Mouse (Mus musculus): Measurements from ENCODE around the gene Pde4a. TPM values are rescaled to one million over a fixed set of nuclear protein-coding genes. Genes with fewer than 3 reads are reported as not detected.
A peak's percentile ranks its signal among the peaks of the same experiment; 100 is the strongest.

The Pde4a gene
- polyA plus RNA-seq (2012; rRNA removed), result 13.1 and 13.8 TPM in 2 replicates

DNA sequence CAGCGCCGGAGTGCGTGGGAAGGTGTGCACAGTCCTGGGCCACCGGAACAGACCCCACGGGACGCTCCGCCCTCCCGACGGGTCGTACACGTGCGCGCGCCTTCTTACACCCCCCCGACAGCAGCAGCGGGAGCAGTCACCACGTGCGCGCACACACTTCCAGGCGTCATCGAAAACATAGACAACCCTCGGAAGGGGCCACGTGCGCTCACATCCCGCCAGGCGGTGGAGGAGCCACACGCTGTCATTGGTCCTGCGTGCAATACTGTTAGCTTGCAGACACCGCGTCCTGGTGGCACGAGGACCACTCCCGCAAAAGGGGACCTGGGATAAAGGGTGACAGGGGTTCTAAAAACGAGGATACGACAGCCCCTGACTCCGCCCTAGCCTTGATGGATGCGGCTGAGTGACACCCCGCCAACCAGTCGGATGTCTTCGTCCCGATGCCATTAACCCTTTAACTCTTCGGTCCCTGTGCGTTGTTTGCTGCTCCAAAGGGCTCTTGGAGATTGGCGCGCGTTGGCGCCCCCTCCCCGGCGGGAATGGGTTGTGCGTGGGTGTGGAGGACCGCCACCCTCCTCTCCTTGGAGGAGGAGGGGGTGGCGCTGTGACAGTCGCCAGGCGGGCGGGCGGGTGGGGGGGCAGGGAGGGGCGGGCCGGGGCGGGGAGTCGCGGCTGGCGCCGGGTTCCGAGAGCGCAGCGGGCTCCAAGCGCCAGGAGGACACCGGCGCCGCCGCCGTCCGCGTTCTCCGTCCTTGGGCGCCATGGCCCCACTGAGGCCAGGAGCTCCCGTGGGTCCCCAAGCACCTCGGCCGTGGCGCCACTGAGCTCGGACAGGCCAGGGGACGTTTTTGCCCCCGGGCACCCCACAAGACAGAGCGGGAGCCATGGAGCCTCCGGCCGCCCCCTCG is at the start of gene Pde4a:
Gene Pde4a (plus strand): TSS at position 674 of the 911 bp plus-strand sequence.
- WGBS, result under 1% methylated on average over 85 of the region's 86 CpGs
- peak; percentile 31 for DNase-seq
- TF ChIP-seq POLR2A (IDR thresholded peaks at IDR 0.05; ENCODE audit: borderline replicate concordance, extremely low read depth, low read depth, low read length), result peak; percentile 55; the same call in 1 of the 2 replicates
- no peak for TF ChIP-seq CTCF (IDR thresholded peaks at IDR 0.05; ENCODE audit: insufficient read depth, low read length)
- Histone ChIP-seq H3K4me1 (ENCODE audit: control insufficient read depth, insufficient read depth, low read length) (peaks cover 23% of the 10 kb centered on the region), H3K4me3 (replicated peaks; ENCODE audit: extremely low read depth, low read depth, low read length) (peak within 1 kb of the TSS; percentile 58)

DNA sequence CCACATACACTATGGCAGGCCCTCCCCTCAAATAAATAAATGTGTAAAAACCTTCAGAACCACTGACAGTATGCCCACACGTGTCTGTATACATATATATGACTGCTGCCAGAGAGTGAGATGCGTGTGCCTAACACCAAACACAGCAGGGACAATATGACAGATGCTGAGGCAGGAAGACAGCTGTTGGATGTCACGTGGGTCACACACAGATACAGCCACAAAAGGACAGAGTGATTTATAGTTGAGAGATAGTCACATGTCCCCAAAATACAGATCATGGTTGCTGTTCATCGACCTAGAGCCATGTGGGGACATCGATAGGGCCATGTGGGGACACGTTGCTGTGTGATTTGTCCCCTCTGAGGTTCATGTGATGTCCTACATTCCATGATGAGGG is 48.4 kb upstream of the Pde4a start:
- Histone ChIP-seq H3K4me1 (ENCODE audit: control insufficient read depth, insufficient read depth, low read length) (no peaks in the 10 kb centered on the region), H3K4me3 (replicated peaks; ENCODE audit: extremely low read depth, low read depth, low read length) (no peak overlapping the region)
- WGBS, result 71% methylated on average over 6 of the region's 6 CpGs
- no peak for DNase-seq
- TF ChIP-seq CTCF (IDR thresholded peaks at IDR 0.05; ENCODE audit: insufficient read depth, low read length), result no peak
- no peak for TF ChIP-seq POLR2A (IDR thresholded peaks at IDR 0.05; ENCODE audit: borderline replicate concordance, extremely low read depth, low read depth, low read length)

DNA sequence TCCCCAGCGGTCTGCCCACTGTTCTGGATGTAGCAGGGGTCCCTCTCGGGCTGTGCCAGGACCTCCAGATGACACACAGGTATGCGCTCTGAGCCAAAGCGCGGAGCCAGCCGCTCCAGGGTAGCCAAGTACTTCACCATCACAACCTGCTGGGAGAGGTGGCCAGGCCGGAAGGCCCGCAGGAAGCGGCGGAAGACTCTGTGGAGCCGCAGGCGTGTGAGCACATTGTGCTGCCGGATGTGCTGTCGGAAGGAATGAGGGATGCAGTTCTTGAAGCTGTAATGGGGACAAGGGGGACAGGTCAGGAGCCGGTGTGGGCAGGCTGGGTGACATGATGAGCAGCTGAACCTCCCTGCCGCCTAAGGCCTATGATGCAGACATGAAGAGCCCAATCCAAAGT is 44.0 kb upstream of the Pde4a start:
- Histone ChIP-seq H3K4me3 (replicated peaks; ENCODE audit: extremely low read depth, low read depth, low read length) (no peak overlapping the region), H3K4me1 (ENCODE audit: control insufficient read depth, insufficient read depth, low read length) (no peaks in the 10 kb centered on the region)
- TF ChIP-seq CTCF (IDR thresholded peaks at IDR 0.05; ENCODE audit: insufficient read depth, low read length) (no peak), POLR2A (IDR thresholded peaks at IDR 0.05; ENCODE audit: borderline replicate concordance, extremely low read depth, low read depth, low read length) (no peak)
- DNase-seq, result no peak
- 81% methylated on average over 16 of the region's 16 CpGs for WGBS

DNA sequence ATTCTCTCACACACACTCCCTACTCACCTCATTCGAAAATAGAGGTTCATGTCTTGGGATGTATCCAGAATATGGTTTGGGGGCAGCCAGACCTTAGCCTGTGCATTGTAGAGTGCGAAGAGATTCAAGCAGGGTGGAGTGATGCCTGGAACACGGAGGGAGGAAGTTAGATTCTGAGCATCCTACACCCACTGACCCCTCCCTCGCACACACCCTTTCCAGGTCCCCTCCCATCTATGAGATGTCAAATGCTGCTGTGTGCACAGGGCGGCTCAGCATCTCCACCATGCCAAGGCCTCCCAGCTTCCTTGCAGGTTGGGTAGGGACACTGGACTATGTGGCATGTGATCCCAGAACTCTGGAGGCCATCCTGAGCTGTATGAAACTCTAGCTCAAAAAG is 40.7 kb upstream of the Pde4a start:
- DNase-seq, result no peak
- 75% methylated on average over 5 of the region's 5 CpGs for WGBS
- no peak overlapping the region for H3K4me3 ChIP-seq (replicated peaks; ENCODE audit: extremely low read depth, low read depth, low read length)
- TF ChIP-seq POLR2A (IDR thresholded peaks at IDR 0.05; ENCODE audit: borderline replicate concordance, extremely low read depth, low read depth, low read length) (no peak), CTCF (IDR thresholded peaks at IDR 0.05; ENCODE audit: insufficient read depth, low read length) (no peak)
- no peaks in the 10 kb centered on the region for H3K4me1 ChIP-seq (ENCODE audit: control insufficient read depth, insufficient read depth, low read length)

DNA sequence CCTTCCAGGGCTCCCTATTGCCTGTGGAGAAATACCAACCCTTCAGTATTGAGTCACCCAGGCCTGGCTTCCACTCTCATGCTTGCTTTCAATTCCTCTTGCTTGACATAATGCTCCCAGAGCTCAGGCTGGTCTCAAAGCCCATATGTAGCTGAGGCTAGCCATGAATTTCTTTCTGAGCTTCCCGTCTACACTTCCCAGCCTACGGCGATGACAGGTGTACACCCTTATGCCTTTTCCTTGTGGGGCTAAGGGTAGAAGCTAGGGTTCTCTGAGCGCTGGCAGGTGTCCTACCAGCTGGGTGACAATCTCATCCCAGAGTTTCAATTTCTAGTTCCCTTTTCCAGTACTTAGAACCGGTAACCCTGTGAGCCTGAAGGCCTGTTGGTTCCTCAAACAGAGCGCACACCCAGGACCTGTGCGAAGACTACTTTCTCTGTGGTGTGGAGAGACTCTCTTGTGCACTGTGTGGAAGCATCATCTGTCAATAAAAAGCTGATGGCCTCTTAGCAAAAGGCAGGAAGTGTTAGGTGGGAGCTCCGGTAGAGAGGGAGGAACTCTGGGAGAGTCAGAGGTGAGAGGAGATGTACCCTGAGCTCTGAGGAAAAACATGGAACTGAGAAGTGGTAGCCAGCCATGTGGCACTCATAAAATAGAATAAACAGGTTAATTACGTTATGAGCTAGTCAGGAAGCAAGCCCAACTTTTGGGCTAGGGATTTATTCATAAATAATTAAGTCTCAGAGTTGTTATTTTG is 39.8 kb upstream of the Pde4a start:
- Histone ChIP-seq H3K4me3 (replicated peaks; ENCODE audit: extremely low read depth, low read depth, low read length) (no peak overlapping the region), H3K4me1 (ENCODE audit: control insufficient read depth, insufficient read depth, low read length) (peaks cover 2% of the 10 kb centered on the region; the same call in 1 of the 2 replicates)
- TF ChIP-seq CTCF (IDR thresholded peaks at IDR 0.05; ENCODE audit: insufficient read depth, low read length) (no peak), POLR2A (IDR thresholded peaks at IDR 0.05; ENCODE audit: borderline replicate concordance, extremely low read depth, low read depth, low read length) (no peak)
- 81% methylated on average over 9 of the region's 9 CpGs for WGBS
- no peak for DNase-seq

DNA sequence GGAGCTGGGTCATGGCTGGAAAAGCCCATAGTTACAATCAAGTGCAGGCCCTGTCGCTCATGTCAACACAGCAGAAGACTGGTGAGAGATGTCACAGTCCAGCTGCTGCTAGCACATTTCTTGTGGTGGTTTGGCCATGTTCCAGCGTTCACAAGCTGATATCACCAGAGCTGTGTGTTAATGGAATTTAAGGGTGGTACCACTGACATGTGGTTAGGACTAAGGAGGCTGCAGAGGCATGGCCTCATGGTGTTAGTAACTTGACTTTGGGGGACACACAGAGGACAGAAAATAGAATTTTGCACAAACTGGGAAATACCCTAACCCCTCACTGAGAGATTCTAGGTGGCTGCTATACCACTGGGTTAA is 39.3 kb upstream of the Pde4a start:
- 46% methylated on average over 2 of the region's 2 CpGs for WGBS
- TF ChIP-seq POLR2A (IDR thresholded peaks at IDR 0.05; ENCODE audit: borderline replicate concordance, extremely low read depth, low read depth, low read length), result no peak
- no peak for TF ChIP-seq CTCF (IDR thresholded peaks at IDR 0.05; ENCODE audit: insufficient read depth, low read length)
- peaks cover 2% of the 10 kb centered on the region; the same call in 1 of the 2 replicates for H3K4me1 ChIP-seq (ENCODE audit: control insufficient read depth, insufficient read depth, low read length)
- H3K4me3 ChIP-seq (replicated peaks; ENCODE audit: extremely low read depth, low read depth, low read length), result no peak overlapping the region
- no peak for DNase-seq

DNA sequence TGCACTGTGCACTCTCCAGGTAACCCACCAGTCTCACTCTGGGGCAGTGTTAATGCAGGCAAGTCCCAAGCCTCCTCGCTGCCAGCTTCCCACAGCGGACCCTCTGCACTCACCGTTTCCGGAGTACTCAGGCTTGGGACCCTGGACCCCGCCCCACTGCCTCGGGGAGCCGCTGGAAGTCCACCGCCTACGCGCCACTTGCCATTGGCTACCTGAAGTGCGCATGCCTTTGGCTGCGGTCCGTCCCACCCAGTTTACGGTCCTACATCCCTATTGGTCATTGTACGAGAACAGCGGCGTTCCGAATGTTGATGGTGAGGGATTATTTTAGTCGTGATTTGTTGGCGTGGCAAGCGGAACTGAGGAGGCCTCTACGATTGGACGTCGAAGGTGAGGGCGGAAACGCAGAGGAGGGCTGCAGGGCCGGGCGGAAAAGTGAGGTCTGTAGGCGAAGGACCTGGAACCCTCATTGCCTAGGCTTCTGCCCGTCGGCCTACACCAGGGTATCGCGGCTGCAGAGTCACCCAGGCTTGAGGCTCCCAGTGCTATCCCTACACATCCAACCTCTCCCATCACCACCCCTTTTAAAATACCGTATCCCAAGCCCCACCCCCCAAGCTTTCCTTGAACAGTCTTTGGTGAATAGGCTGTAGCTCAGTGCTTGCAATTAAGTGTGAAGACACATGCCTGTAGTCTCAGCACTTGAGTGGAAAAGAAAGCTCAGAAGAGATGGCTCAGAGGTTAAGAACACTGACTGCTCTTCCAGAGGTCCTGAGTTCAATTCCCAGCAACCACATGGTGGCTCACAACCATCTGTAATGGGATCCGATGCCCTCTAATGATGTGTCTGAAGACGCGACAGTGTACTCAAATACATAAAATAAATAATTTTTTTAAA is 34.2 kb upstream of the Pde4a start, which contains the start of gene Tyk2:
Gene Tyk2 (minus strand): TSS at position 185 of the 898 bp plus-strand sequence.
- DNase-seq, result peak; percentile 87
- peak; percentile 81; the same call in 1 of the 2 replicates for TF ChIP-seq POLR2A (IDR thresholded peaks at IDR 0.05; ENCODE audit: borderline replicate concordance, extremely low read depth, low read depth, low read length)
- TF ChIP-seq CTCF (IDR thresholded peaks at IDR 0.05; ENCODE audit: insufficient read depth, low read length), result no peak
- H3K4me1 ChIP-seq (ENCODE audit: control insufficient read depth, insufficient read depth, low read length), result peaks cover 18% of the 10 kb centered on the region
- peak within 1 kb of the TSS; percentile 89 for H3K4me3 ChIP-seq (replicated peaks; ENCODE audit: extremely low read depth, low read depth, low read length)
- WGBS, result 5% methylated on average over 37 of the region's 37 CpGs

DNA sequence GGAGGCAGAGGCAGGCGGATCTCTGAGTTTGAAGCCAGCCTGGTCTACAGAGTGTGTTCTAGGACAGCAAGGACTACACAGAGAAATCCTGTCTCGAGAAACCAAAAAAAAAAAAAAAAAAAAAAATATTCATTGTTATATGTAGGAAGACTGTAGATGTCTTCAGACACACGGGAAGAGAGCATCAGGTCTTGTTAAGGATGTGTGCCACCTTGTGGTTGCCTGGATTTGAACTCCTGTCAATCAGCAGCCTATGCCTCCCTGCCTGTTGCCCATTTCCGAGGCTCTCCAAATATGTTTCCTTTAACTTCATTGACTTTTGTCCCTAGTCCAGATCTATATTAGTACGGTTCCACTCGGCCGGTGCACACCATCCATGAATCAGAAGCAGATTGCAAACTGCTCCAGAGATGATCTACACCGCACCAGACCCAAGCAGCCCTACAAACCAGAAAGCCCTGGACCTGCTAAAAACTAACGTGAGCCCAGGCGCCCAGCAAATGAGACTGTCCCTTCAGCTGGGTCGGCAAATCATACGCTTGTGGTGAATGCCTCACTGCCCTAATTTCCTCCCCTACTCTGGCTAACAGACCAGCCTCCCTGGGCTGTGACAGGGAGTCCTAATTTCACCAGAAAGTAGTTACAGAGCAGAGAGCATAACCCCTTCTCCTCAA is 33.3 kb upstream of the Pde4a start:
- WGBS, result 70% methylated on average over 12 of the region's 12 CpGs
- peaks cover 25% of the 10 kb centered on the region for H3K4me1 ChIP-seq (ENCODE audit: control insufficient read depth, insufficient read depth, low read length)

More for the DNA sequence above, 33.3 kb upstream of the Pde4a start:
- TF ChIP-seq POLR2A (IDR thresholded peaks at IDR 0.05; ENCODE audit: borderline replicate concordance, extremely low read depth, low read depth, low read length) (no peak), CTCF (IDR thresholded peaks at IDR 0.05; ENCODE audit: insufficient read depth, low read length) (peak; percentile 11; the same call in 1 of the 2 replicates)
- DNase-seq, result no peak
- H3K4me3 ChIP-seq (replicated peaks; ENCODE audit: extremely low read depth, low read depth, low read length), result no peak overlapping the region

Measured in lung, adult 2 months (tissue).